Comparison of ENCODE assay signal across 1 mouse cellular context in genomic region chr1:134339757-134340619, GRCm38 (mm10).
TF ChIP-seq lines count a peak whose summit lies in the region.

No protein-coding gene starts in this region.

TF ChIP-seq in MEL, 35 proteins besides CTCF, POLR2A, EP300 and RAD21 (continued from another document):
- no peak for TF ChIP-seq MAX (IDR thresholded peaks at IDR 0.05; ENCODE audit: low read length)
TF ChIP-seq in MEL: peak in this region for 2.
